In genomic region chr1:74281372-74281771, GRCm38 (mm10) we compare ENCODE assay signal across 19 mouse cellular contexts. TPM values are rescaled to one million over a fixed set of nuclear protein-coding genes. Genes with fewer than 3 reads are reported as not detected.
"Had no signal": no experiment of that assay in that cellular context is flagged by ENCODE, and none has a peak within 500 bp of the region (broad histone marks: within the 10 kb centered on the region; RNA-seq: fewer than 3 reads in every experiment).

No protein-coding gene starts in this region.

- H3K9ac ChIP-seq: lung, embryonic 14.5 days; midbrain, embryonic 12.5 days; neural tube, embryonic 13.5 days; neural tube, embryonic 15.5 days had no signal

- H3K4me2 ChIP-seq: lung, embryonic 14.5 days; midbrain, embryonic 12.5 days; neural tube, embryonic 13.5 days; neural tube, embryonic 15.5 days had no signal

- H3K27me3 ChIP-seq: midbrain, embryonic 12.5 days; neural tube, embryonic 13.5 days; neural tube, embryonic 15.5 days had no signal

- H3K4me3 ChIP-seq: midbrain, embryonic 10.5 days; midbrain, embryonic 12.5 days; myocyte; neural tube, embryonic 13.5 days; neural tube, embryonic 15.5 days had no signal

- H3K27ac ChIP-seq: midbrain, embryonic 10.5 days; midbrain, embryonic 12.5 days; neural tube, embryonic 13.5 days; neural tube, embryonic 15.5 days had no signal

- ATAC-seq: midbrain, embryonic 16.5 days had no signal

- DNase-seq: lung, adult 18-20 months; lung, embryonic 14.5 days; lung, postnatal 10 days; lung, postnatal 4 days; midbrain, embryonic 14.5 days; retina, postnatal 1 day; right cerebral cortex, adult 18-20 months; right cerebral cortex, postnatal 25 days; right cerebral cortex, postnatal 4 days; spleen, adult 18-20 months; thymus, adult 18-20 months; thymus, postnatal 14 days; thymus, postnatal 36 days had no signal

- H3K9me3 ChIP-seq: midbrain, embryonic 10.5 days; midbrain, embryonic 12.5 days; neural tube, embryonic 13.5 days; neural tube, embryonic 15.5 days had no signal

RNA-seq across cellular contexts. Expression of gene Gpbar1, which starts 3.0 kb away (rescaled TPM):
- polyA plus RNA-seq: midbrain, embryonic 12.5 days; neural tube, embryonic 13.5 days; neural tube, embryonic 15.5 days had no signal
